Mouse (Mus musculus) cerebellum, adult 18-20 months (tissue): ENCODE measurements around the gene Fam199x.

Experiments used
- DNase-seq, 2 experiments: peaks; one replicate each; pipeline ENCODE4 v3.0.0; 2021

Gene Fam199x

GRCm38 (mm10) chrX:137049425-137050225 is at the start of gene Fam199x:
Gene Fam199x, plus strand, starts transcription at chrX:137049594.
- peak; percentile 83 to 86 for DNase-seq

GRCm38 (mm10) chrX:137015099-137015709 is 34.2 kb upstream of the Fam199x start:
- DNase-seq = peak; percentile 65 to 67

GRCm38 (mm10) chrX:137017668-137018067 is 31.7 kb upstream of the Fam199x start:
- no peak for DNase-seq

GRCm38 (mm10) chrX:137019310-137019709 is 30.1 kb upstream of the Fam199x start:
- peak; percentile 64 to 71 for DNase-seq

- DNase-seq = no peak
Observed at GRCm38 (mm10) chrX:137030916-137031315, 18.5 kb upstream of the Fam199x start.

GRCm38 (mm10) chrX:137031726-137032125 is 17.7 kb upstream of the Fam199x start:
- DNase-seq = no peak

GRCm38 (mm10) chrX:137034322-137034721 is 15.1 kb upstream of the Fam199x start:
- DNase-seq = no peak

GRCm38 (mm10) chrX:137037470-137037999 is 11.9 kb upstream of the Fam199x start:
- DNase-seq = no peak

GRCm38 (mm10) chrX:137038000-137038483 is 11.4 kb upstream of the Fam199x start, which contains the start of gene Slc25a53:
Gene Slc25a53, minus strand, starts transcription at chrX:137038302.
- peak; percentile 74 to 83 for DNase-seq

- DNase-seq = no peak
Observed at GRCm38 (mm10) chrX:137038502-137038901, 10.9 kb upstream of the Fam199x start.

GRCm38 (mm10) chrX:137049060-137049424 is 352 bp upstream of the Fam199x start:
- DNase-seq = no peak

GRCm38 (mm10) chrX:137063202-137063601 is 13.8 kb downstream of the Fam199x start:
- no peak for DNase-seq

- no peak for DNase-seq
Observed at GRCm38 (mm10) chrX:137104531-137104930, 55.1 kb downstream of the Fam199x start.

GRCm38 (mm10) chrX:137106498-137106897 is 57.1 kb downstream of the Fam199x start:
- DNase-seq = no peak

GRCm38 (mm10) chrX:137118097-137118746 is 68.8 kb downstream of the Fam199x start:
- no peak for DNase-seq

- no peak for DNase-seq
Observed at GRCm38 (mm10) chrX:137119675-137120423, 70.5 kb downstream of the Fam199x start.

GRCm38 (mm10) chrX:137121718-137122117 is 72.3 kb downstream of the Fam199x start, which contains the start of gene Esx1:
Gene Esx1, minus strand, starts transcription at chrX:137122083.
- no peak for DNase-seq

GRCm38 (mm10) chrX:137127542-137127941 is 78.1 kb downstream of the Fam199x start:
- no peak for DNase-seq
